Mouse (Mus musculus) heart, embryonic 14.5 days (tissue): Measurements from ENCODE around the gene Pou5f1. TPM values are rescaled to one million over a fixed set of nuclear protein-coding genes. Genes with fewer than 3 reads are reported as not detected.

Experiments
- ATAC-seq: fragments of 200-750 bp; cut with Nextera tagmentation; 2 replicates; pipeline ENCODE4 v1.8.0; 2017; ENCODE audit warnings: low read depth, moderate TSS enrichment; ENCODE audit not compliant: insufficient number of reproducible peaks, insufficient read depth, low FRiP score
- H3K27ac ChIP-seq, 2 experiments: fragments of 200-500 bp in 1 of 2; fragments of 300-500 bp in 1 of 2; sonication (generic) in 1 of 2; replicated peaks in 1 of 2; 2 replicates each; pipeline ENCODE4 v1.5.1; 2012 to 2014; ENCODE audit warnings: low read depth in 2 of 2, low read length in 2 of 2, control low read depth in 1 of 2, mild to moderate bottlenecking in 1 of 2, mixed read lengths in 1 of 2; ENCODE audit not compliant: control insufficient read depth in 1 of 2, insufficient read depth in 1 of 2
- H3K27me3 ChIP-seq: fragments of 300-500 bp; sonication (generic); 2 replicates; pipeline ENCODE4 v1.6.1; 2014; ENCODE audit warnings: mild to moderate bottlenecking, low read length, control low read depth; ENCODE audit not compliant: control insufficient read depth, insufficient read depth
- H3K36me3 ChIP-seq: fragments of 300-500 bp; sonication (generic); 2 replicates; pipeline ENCODE4 v1.6.1; 2014; ENCODE audit warnings: mild to moderate bottlenecking, control low read depth, low read length, mixed read lengths; ENCODE audit not compliant: control insufficient read depth, insufficient read depth
- H3K4me1 ChIP-seq, 2 experiments: fragments of 200-500 bp in 1 of 2; fragments of 300-500 bp in 1 of 2; sonication (generic) in 1 of 2; 2 replicates each; pipeline ENCODE4 v1.6.1; 2012 to 2014; ENCODE audit warnings: low read length in 2 of 2, control low read depth in 1 of 2, mixed read lengths in 1 of 2; ENCODE audit not compliant: control insufficient read depth in 2 of 2, insufficient read depth in 2 of 2
- H3K4me2 ChIP-seq: fragments of 300-500 bp; sonication (generic); 2 replicates; pipeline ENCODE4 v1.6.1; 2014; ENCODE audit warnings: mild to moderate bottlenecking, low read length
- H3K4me3 ChIP-seq, 2 experiments: fragments of 200-500 bp in 1 of 2; fragments of 300-500 bp in 1 of 2; sonication (generic) in 1 of 2; 2 replicates each; pipeline ENCODE4 v1.5.1; 2012 to 2014; ENCODE audit warnings: low read length in 2 of 2, mild to moderate bottlenecking in 2 of 2, control low read depth in 1 of 2, low read depth in 1 of 2, moderate library complexity in 1 of 2; ENCODE audit not compliant: control insufficient read depth in 1 of 2, insufficient read depth in 1 of 2
- H3K9ac ChIP-seq: fragments of 300-500 bp; sonication (generic); 2 replicates; pipeline ENCODE4 v1.6.1; 2014; ENCODE audit warnings: mild to moderate bottlenecking, low read length
- H3K9me3 ChIP-seq: fragments of 300-500 bp; sonication (generic); 2 replicates; pipeline ENCODE4 v1.6.1; 2016; ENCODE audit warnings: low read length, control low read depth; ENCODE audit not compliant: control insufficient read depth
- WGBS: fragments of 180-500 bp; shearing (Covaris S2); extraction: QIAGEN DNeasy Blood & Tissue Kit; methylation state at CpG from one replicate; pipeline ENCODE4 v1.1.7; 2014; 5-methylcytosine and 5-hydroxymethylcytosine counted together
- polyA plus RNA-seq: library from polyadenylated mRNA; unstranded; fragments of >200 nt; fragmentation: Nextera tagmentation; extraction: Ambion mirVana; gene quantifications from 2 replicates; pipeline ENCODE4 v1.2.1, GENCODE M21; 2014

Gene Pou5f1
- polyA plus RNA-seq, 1 experiment from 2014 or later, result not detected

- WGBS, result 58% methylated on average over 6 of the region's 6 CpGs
- Histone ChIP-seq H3K9me3 (no peaks in the 10 kb centered on the region), H3K9ac (peak overlapping the region; percentile 79), H3K4me1 (peaks cover 14 to 27% of the 10 kb centered on the region in 2 experiments), H3K4me2 (peak overlapping the region; percentile 92), H3K4me3 (peak overlapping the region; percentile 2 to 73; a peak in 2 of 4 replicates), H3K27ac (no peak overlapping the region), H3K36me3 (peaks cover 18% of the 10 kb centered on the region), H3K27me3 (no peaks in the 10 kb centered on the region)
- no peak for ATAC-seq
Measured at GRCm38 (mm10) chr17:35514756-35515155, 8.9 kb downstream of the Pou5f1 start.

GRCm38 (mm10) chr17:35515911-35516640 lies 10.3 kb downstream of the Pou5f1 start:
- no peak for ATAC-seq
- peak overlapping the region; percentile 92 for H3K4me2 ChIP-seq
- peaks cover 22% of the 10 kb centered on the region for H3K36me3 ChIP-seq
- H3K4me1 ChIP-seq, result peaks cover 14 to 27% of the 10 kb centered on the region in 2 experiments
- no peaks in the 10 kb centered on the region for H3K27me3 ChIP-seq
- no peaks in the 10 kb centered on the region for H3K9me3 ChIP-seq
- H3K4me3 ChIP-seq, result peak overlapping the region; percentile 70 to 73
- WGBS, result 7% methylated on average over 25 of the region's 25 CpGs
- H3K27ac ChIP-seq, result peak overlapping the region; percentile 16; a peak in 3 of 4 replicates
- peak overlapping the region; percentile 79 for H3K9ac ChIP-seq

- peaks cover 14 to 27% of the 10 kb centered on the region in 2 experiments for H3K4me1 ChIP-seq
- peaks cover 27% of the 10 kb centered on the region for H3K36me3 ChIP-seq
- H3K27me3 ChIP-seq, result no peaks in the 10 kb centered on the region
- no peaks in the 10 kb centered on the region for H3K9me3 ChIP-seq
- H3K9ac ChIP-seq, result peak within 1 kb of the TSS; percentile 79
- H3K4me2 ChIP-seq, result peak within 1 kb of the TSS; percentile 92
- under 1% methylated on average over 67 of the region's 67 CpGs for WGBS
- ATAC-seq, result peak; percentile 93
- H3K27ac ChIP-seq, result peak within 1 kb of the TSS; percentile 17 to 68
- peak within 1 kb of the TSS; percentile 70 to 73 for H3K4me3 ChIP-seq
Measured at GRCm38 (mm10) chr17:35516652-35517500, 11.1 kb downstream of the Pou5f1 start, which contains the start of the genes Tcf19 and Cchcr1. Gene Tcf19, minus strand, starts transcription at chr17:35516824. Gene Cchcr1, plus strand, starts transcription at chr17:35517100.

GRCm38 (mm10) chr17:35517526-35517925 lies 11.7 kb downstream of the Pou5f1 start:
- Histone ChIP-seq H3K4me1 (peaks cover 14 to 27% of the 10 kb centered on the region in 2 experiments), H3K4me2 (peak overlapping the region; percentile 92), H3K27ac (peak overlapping the region; percentile 17 to 68; a peak in 2 of 4 replicates), H3K9me3 (no peaks in the 10 kb centered on the region), H3K36me3 (peaks cover 26% of the 10 kb centered on the region), H3K27me3 (no peaks in the 10 kb centered on the region), H3K4me3 (peak overlapping the region; percentile 70 to 73), H3K9ac (peak overlapping the region; percentile 74)
- WGBS, result 8% methylated on average over 12 of the region's 12 CpGs
- no peak for ATAC-seq

GRCm38 (mm10) chr17:35524354-35524753 lies 18.5 kb downstream of the Pou5f1 start:
- Histone ChIP-seq H3K9me3 (no peaks in the 10 kb centered on the region), H3K4me3 (no peak overlapping the region), H3K9ac (no peak overlapping the region), H3K27me3 (no peaks in the 10 kb centered on the region), H3K4me1 (no peaks in the 10 kb centered on the region), H3K36me3 (peaks cover 66% of the 10 kb centered on the region), H3K4me2 (no peak overlapping the region), H3K27ac (no peak overlapping the region)
- WGBS, result 80% methylated on average over 9 of the region's 9 CpGs
- ATAC-seq, result no peak

- no peak overlapping the region for H3K9ac ChIP-seq
Measured at GRCm38 (mm10) chr17:35526644-35527043, 20.8 kb downstream of the Pou5f1 start.

GRCm38 (mm10) chr17:35532360-35532759 lies 26.5 kb downstream of the Pou5f1 start:
- Histone ChIP-seq H3K4me3 (no peak overlapping the region), H3K9ac (no peak overlapping the region), H3K4me1 (peaks cover 0 to 4% of the 10 kb centered on the region in 2 experiments; a peak in 1 of 4 replicates), H3K9me3 (no peaks in the 10 kb centered on the region), H3K36me3 (peaks cover 31% of the 10 kb centered on the region), H3K4me2 (no peak overlapping the region), H3K27me3 (no peaks in the 10 kb centered on the region), H3K27ac (no peak overlapping the region)
- 8% methylated on average over 3 of the region's 3 CpGs for WGBS
- no peak for ATAC-seq

More at GRCm38 (mm10) chr17:35526644-35527043, 20.8 kb downstream of the Pou5f1 start:
- Histone ChIP-seq H3K27ac (no peak overlapping the region), H3K27me3 (no peaks in the 10 kb centered on the region), H3K4me3 (no peak overlapping the region), H3K36me3 (peaks cover 72% of the 10 kb centered on the region), H3K4me1 (peaks cover 0 to 1% of the 10 kb centered on the region in 2 experiments; a peak in 1 of 4 replicates), H3K9me3 (no peaks in the 10 kb centered on the region), H3K4me2 (no peak overlapping the region)
- ATAC-seq, result no peak
- 64% methylated on average over 8 of the region's 8 CpGs for WGBS
